Mouse (Mus musculus): ENCODE results near the gene Efcab9.

The Efcab9 gene

DNA sequence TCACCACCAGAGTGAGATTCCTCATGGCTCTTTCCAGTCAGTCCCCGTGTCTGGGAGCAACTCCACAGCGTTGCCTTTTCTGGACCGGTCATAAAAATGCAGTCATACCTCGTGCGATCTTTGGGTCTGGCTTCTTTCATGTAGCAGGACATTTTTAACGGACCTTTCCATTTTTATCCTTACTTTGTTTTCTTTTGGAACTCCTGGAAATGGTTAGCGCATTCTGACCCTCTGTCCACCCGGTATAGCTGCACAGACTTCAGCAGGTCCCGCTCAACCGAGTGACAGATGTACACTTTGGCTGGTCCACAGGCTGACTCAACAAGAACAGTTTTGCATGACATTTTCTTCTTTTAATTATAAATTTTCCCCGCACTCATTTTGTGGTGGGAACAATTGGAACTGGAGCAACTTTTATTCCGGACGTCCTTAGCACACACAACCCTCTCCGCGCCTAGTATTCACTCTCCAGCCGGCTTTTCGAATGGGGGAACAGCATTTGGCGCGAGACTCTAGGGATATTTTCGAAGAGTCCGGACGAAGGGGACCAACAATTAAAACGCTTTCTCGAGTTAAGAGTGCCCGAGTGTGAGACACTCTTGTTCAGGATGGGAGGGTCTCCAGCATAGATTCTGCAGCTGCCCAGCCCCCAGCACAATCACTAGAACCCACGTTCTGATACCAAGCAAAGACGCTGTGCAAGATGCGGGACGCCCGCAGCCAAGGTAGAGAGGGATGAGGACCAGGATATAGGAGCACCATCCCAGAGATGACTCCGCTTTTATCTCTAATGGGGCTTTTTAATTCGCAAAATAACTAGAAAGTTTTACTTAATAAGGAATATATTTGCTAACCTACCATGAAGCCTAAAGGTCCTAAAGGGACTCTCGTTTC, at the start of gene Efcab9:
TSS of gene Efcab9 (minus strand) at position 211 of the 894 bp plus-strand sequence.
- no peak for DNase-seq (ENCODE audit: low spot score)

DNA sequence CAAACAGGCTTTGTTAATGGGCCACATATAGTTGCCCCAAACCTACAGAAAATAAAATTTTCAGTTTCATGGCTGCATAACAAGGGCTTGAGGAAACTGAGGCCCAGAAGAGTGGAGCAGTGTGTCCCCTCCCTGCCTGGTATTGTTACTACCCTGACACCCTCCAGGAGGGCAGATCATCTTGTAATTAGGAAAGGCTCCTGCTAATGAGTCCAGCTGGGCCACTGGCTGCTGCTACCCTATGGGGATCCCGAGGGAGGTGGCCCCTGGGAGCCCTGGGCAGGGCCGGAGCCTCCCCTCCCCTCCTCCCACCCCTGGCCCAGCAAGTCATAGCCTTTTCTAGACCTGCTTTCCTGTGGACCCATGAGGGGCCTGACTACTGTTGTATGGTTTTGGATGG, 49.1 kb upstream of the Efcab9 start:
- DNase-seq (ENCODE audit: low spot score) = no peak

DNA sequence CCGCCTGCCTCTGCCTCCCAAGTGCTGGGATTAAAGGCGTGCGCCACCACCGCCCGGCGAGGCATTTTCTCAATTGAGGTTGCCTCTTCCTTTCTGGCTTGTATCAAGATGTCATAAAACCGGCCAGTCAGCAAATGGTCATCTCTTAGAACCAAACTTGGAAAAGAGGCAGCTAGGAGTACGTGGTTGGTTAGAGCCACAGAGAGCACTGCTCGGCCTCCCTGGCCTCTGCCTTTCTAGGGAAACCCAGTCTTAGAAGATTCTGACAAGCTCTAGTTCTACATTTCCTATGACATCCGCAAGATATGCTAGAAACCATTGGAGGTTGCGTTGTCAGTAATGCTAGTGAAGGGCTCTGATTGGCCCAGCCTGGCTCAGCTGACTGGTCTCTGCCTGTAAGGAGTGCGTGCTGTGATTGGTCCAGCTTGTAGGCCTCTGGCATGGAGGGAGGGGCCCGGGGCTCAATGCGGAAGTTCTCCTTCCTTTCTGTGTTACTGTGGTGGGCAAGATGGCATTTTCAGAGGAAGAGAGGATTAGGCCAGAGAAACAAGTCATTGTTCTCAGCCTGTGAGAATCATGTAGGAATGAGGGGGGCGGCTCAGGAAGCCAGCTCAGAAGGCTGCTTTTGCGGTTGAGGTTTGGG, 48.5 kb upstream of the Efcab9 start:
- no peak for DNase-seq (ENCODE audit: low spot score)

DNA sequence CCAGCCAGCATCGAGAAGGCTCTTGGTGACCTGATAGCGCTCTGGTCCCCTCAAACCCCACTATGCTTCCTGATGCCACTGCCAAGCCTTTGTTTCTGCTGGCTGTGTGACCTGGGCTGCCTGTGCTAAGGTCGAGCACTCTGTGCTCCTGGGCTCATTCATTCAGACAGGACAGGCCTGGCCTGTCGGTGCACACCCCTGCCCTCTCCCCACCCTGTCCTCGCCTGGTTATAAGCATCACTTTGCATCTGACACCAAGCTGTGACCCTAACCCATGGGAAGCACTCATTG, 44.8 kb upstream of the Efcab9 start:
- no peak for DNase-seq (ENCODE audit: low spot score)

DNA sequence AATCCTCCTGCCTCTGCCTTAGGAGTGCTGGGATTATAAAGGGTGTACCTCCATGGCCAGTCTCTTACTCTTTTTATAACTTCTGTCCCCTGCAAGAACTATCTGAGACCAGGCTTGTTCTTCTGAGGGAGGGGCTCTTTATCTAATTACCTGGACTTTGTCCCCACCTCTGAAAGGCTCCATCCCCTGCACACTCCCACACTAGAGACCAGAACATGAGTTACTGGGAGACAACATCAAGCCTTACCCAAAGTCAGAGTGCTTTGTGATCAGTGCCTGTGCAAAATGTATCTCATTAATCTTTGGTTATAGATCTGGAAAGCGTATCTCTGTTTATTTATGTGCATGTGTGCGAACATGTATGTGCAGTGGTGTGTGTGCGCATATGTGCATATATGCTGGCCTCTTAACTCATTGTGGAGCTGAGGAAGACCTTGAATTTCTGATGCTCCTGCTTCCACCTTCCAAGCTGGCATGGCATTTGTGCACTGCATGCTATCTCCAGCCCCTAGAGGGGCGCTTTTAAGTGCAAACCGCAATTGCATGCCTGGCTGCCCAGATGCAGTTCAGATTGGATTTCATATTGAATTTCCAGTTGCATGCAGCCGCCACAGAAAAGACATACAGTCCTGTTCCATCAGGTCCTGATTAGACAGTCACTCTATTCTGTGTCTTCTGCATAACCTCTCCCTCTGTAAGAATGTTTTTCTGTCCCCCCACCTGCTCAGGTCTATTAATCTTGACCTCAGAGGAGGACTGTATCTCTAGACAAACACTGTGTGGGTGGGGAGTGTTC, 44.3 kb upstream of the Efcab9 start:
- no peak for DNase-seq (ENCODE audit: low spot score)

DNA sequence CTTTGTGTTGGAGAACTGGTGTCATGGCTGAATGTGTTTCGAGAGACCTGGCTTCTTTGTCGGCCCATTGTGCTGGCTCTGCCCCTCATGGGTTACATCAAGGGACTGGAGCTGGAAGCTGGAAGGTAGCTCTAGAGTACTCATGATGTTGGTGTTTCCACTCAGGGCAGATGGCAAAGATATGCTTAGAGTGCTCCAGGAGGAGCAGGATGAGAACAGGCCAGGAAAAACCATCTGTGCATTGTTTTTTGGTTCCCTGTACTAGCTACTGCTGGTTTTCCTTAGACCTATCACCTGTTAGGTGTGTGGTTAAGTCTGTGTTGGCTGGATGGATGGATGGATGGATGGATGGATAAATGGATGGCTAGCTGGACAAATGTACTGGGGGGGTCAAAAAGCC, 41.8 kb upstream of the Efcab9 start:
- no peak for DNase-seq (ENCODE audit: low spot score)

DNA sequence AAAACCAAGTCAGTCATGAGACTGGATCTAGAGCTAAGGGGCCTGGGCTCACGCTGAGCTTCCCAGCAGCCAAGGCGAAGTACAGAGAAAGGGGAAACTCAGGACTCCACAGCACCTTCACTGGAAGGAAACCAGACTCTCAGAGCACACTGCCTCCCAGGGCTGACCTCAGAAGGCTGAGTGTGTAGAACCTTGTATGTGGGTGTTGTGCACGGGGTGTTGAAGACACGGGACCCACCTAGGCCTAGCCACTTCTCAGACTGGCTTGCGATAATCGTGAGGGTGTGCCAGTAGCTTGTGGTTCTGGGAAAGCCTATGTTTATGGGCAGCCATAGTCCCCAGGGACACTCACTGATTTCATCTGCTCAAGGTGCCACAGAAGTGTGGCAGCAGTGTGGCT, 39.2 kb upstream of the Efcab9 start:
- DNase-seq (ENCODE audit: low spot score) = no peak

DNA sequence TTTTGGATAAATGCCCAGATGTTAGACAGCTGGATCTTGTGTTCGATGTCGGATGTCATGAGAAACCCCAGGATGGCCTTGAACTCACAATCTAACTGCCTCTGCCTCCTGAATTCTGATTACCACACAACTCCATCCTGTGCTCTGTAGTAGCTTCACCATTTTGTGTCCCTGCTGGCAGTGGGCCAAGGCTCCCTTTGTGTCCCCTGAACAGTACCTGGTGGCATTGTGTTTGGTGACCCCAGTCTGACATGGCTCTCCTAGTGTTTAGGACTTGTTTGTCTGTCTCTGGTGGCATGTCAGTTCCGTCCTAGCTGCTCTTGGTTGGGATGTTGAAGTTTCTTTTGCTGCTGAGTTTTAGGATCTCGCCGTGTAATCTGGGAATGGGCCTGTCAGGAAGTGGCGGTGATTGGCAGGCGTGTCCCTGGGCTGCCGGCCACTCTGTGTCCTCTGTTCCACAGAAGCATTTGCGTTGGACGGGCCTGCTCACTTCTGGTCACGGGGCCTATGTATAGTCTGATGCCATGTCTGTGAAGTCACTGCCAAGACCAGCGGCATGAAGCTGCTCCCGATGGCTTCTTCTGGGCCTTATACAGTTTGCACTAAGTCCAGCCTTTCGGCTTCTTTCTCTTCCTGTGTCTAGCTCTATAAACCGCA, 36.9 kb upstream of the Efcab9 start:
- no peak for DNase-seq (ENCODE audit: low spot score)

DNA sequence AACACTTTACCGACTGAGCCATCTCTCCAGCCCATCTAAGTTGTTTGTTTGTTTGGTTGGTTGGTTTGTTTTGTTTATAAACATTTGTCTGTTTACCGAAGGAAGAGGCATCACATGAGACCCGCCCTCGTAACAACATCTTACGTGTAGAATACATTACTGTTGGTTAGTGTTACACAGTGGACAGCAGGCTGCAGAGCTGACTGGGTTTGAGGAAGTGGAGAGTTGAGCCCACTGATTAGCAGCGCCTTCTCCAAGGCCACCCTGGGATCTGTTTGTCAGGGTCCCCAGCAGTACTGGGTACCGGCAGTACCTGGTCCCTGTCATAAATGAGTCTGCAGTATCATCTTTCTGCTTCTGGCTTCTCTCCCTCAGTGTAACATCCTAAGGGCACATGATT, 36.2 kb upstream of the Efcab9 start:
- no peak for DNase-seq (ENCODE audit: low spot score)

DNA sequence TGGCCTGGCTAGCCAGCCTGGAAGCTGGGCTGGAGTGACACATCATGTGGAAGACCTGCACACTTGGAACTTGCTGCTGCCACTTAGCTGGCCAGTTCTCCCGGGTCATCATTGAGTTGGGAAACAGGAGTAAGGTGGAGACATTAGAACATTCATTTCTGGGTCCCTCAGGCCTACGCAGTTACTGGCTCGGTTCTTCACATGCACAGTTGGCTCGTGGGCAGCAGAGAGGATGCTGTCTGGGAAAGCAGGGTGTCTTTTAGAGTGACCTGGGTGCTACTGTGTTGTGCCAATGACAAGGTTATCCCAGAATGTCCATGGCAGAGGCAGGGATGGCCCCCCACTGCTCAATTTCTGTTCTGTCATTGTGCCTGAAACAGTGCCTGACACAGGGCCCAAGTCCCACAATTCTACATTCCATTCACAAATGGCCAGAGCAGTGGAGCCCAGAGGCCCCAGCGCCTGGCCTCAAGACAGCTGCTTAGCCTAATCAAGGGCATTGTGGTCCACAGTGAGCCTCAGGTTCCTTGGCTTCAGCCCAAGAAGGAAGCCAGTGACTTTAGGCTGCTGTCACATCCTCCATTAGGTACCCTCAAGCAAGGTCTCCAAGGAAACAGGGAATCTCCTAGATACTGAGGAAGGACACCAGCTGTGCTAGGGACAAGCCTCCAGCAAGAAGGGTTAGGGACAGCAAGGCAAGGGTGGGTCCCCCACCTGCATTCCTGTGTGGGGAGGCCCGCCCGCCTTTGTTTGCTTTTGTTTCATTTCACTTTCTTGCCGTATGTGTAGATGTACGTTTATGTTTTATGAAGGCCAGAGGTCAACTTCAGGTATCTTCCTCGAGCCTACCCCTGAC, 35.3 kb upstream of the Efcab9 start:
- no peak for DNase-seq (ENCODE audit: low spot score)

DNA sequence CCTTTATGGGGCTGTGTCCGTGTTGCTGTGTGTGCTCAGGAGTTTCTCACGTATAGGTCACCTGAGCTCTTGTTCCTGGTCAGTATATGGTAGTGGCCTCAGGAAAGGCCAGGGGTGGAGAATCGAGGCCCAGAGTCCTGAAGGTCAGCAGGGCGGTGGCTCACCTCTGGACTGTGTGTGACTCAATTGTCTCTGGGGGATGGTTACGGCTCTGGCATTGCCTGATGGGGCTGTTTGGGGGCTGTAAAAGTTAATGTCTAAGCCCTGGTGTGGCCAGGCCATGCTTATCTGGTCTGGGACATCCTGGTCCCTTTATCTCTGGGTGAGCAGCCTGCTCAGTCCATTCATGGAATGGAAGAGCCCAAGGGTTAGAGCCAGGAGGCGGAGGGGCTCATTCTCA, 34.3 kb upstream of the Efcab9 start:
- DNase-seq (ENCODE audit: low spot score) = no peak

DNA sequence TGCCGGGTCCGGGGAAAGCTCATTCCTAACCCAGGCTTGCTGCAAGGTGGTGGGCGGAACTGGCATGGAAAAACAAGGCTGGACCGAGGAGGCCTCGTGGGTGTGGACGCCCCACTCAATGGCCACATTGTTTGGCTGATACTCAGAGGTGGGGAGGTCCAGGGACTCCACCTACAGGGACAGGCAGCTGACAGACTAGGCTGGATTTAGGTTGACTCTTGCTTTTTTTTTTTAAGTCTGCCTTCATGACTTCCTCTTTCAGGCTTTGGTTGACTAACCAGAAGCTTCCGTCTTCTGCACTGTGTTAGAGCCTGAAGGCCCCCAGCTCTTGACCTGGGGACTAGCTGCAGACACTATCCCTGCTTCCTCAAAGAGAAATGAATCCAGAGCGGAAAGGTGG, 33.2 kb upstream of the Efcab9 start:
- DNase-seq (ENCODE audit: low spot score) = no peak

DNA sequence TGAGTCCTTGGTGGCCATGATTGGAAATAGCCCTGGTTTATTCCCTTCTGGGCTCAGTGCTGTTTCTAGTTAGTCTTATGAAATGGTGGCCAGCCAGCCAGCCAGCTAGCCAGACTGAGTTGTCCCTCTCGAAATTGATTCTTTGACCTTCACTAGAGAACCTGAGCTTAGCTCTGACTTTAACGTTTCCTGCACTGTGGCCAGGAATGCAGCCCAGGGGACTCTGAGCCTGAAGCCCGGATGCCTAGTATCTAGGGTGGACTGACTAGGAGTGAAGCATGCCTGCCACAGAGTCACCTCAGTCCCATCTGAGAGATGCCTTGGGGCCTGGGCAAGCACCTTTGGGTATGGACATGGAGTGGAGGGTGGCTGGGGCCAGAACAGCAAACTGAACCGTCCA, 32.7 kb upstream of the Efcab9 start:
- no peak for DNase-seq (ENCODE audit: low spot score)

DNA sequence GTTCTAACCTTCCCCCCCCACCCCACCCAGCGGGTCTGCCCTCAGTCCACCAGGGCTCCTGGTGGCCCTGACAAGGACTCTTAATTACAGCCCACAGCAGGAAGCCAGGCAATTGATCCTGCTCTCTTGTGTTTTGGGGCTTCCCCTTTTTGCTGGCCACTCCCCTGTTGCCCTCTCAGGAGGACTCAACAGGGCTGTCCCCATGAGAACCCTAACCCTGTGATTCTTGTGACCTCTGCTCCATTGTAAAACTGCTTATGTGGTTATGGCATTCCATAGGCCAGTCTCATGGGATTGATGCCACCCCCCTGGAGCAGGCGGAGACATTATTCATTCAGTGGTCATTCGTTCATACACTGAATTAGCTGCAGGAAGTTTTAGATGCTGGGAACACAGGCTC, 31.8 kb upstream of the Efcab9 start:
- no peak for DNase-seq (ENCODE audit: low spot score)

DNA sequence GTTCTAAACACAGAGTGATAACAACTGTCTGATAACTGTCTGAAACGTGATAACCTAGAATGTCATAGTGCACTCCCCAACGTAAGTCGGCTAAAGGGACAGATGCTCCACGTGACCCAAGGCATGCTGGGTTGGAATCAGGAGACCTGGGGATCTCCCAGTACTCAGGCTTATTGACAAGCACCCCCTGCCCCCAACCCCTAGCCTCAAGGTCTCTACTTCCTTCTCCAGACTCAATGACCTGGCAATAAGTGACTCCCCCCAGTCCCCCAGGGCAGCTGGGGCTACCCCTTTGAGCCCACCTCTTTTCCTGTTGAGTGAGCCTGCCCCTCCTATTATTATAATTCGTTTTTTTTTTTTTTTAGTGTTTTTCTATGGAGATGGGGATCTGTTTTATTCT, 30.8 kb upstream of the Efcab9 start:
- no peak for DNase-seq (ENCODE audit: low spot score)

DNA sequence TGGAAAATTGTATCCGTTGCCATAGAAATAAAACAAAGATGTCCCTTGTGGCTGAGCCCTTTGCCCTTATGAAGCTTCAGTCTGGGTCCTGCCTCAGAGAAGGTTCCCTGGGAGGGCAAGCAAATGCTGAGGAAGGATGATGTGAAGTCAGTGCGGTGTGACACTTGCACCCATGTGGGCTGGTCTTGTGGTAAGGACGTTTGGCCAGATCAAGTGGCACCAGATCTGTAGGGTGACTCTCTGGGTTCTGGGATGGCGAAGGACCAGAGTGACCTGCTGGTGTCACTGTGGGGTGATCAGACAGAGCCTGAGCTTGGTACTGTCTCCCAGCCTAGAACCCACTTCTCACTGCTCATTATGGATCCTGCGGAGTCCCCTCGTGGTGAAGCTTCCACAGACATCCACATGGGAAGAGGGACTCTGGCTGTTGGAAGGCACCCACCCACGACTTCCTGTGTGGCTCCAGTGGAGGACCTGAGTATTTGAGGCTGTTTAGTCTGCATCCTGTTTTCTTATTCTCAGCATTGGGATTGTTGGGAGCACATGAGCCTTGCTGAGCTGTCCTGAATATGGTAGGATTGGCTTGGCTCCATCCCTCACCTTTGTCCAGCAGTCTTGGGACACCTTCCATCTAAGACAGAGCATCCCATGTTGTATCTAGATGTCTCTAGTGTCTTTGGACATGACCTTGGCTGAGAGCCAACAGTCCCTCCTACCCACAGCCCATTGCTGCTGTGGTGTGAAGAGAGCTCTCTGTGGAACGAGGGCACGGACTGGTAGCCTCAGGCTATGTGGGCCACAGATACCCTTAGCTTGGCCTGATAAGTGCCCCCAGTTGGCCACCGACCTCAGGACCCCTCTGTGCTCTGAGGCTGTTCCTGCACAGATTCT, 29.8 kb upstream of the Efcab9 start:
- DNase-seq (ENCODE audit: low spot score) = no peak

DNA sequence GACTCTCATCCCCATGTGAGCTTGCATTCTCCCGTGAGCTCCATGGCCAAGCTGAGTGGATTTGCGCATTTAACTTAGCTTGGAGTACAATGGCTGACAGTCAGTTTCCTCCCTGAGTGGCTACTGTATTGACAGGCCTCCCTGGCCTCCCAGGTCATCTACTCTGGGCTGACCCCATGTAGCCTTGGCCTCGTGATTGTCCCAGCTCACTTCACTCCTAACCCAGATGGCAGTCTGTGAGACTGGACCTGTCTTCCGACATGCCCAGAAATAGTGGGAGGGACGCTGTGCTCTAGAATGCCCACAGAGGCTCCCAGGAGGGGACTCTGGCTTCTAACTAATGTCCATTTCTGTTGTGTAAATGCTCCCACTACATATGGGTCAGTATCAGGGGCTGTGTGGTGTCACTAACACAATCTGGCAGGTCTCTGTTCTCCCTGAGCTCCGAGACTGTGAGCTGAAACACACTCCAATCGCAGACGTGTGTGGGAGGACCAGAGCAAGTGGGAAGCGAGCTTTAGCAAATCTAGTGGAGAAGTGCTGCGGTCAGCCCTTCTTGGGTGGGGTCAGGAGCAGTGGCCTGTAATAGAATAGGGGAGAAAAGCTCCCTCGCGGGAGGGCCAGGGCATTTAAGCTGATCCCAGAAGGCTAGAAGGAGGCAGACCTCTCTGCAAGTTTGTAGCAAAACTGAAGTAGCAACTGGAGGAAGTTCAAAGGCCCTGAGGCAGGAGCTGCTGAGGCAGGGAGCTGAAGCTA, 28.3 kb upstream of the Efcab9 start:
- no peak for DNase-seq (ENCODE audit: low spot score)

DNA sequence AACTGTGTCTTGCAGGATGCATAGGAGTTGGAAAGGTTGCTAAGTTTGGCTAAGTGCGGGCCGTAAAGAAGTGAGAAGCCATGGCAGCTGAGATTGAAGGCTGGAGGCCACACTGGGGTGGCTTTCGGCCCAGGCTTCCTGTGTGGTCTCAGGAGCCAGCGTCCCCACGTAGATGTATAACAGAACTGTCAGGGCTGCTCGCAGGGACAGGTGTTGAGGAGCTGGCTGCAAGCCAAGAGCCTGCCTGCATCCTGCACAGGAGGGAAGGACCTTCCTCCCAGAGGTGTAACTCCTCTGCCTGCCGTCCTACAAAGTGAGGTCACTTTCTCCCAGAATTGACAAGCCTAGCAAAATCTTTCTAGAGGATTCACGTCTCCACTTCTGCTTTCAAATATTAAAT, 26.8 kb upstream of the Efcab9 start:
- no peak for DNase-seq (ENCODE audit: low spot score)

DNA sequence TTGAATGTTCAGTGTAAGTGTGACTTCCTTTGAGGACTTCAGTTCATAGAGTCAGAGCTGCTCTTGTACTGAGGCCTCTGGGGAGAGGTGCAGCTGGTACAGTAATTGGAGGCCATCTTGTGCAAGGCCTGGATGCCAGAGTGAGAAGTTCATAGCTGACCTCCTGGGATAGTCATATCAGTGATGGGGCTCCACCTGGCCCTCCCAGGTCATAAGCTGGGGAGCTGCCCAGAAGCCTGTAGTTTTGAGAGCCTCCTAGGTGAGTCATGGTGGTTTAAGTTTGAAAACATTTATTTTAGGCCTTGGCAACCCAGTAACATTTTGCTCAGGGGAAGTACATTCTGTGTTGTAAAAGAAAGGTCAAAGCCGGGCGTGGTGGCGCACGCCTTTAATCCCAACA, 26.1 kb upstream of the Efcab9 start:
- DNase-seq (ENCODE audit: low spot score) = no peak
